Mouse (Mus musculus): ENCODE measurements around the gene Abca12. TPM values are rescaled to one million over a fixed set of nuclear protein-coding genes. Genes with fewer than 3 reads are reported as not detected.

Gene Abca12
- polyA plus RNA-seq, 1 experiment from 2014 or later = 0.09 TPM

DNA sequence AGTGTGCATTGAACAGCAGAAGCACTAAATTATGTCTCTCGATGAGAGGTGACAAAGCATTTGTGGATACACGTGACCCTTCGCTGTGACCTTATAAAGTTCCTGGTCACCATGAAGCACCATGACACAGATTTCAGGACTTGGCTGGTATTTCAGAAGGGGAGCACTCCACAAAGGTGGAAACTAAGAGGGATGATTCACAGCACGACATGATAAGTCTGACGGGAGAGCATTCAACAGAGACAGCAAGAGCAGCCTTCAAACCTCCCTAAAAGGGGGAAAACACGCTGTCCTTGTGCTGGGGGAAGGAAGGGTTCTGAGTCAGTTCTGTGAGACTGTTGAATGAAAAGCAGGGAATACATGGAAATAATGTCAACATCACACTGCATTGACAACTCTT is 218.5 kb downstream of the Abca12 start:
- no peaks in the 10 kb centered on the region for H3K27me3 ChIP-seq (ENCODE audit: control insufficient read depth, insufficient read depth, low read depth, low read length)

DNA sequence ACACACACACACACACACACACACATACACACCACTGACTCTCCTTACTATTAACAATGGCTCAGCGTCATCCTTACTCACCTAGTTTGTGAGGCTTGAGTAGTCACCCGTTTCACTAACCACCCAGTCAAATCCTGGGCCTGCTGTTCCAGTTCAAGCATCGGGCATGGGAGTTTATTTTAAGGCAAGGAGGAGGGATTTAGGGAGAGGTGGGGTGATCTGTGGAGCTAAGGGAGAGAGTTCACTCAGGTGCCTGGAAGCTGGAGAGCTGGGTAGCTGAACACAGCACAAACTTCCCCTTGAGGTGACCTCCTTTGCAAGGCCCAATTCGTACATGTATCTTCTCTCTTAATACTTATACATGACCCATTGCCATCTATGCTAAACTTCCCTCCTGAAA is 219.4 kb downstream of the Abca12 start:
- Histone ChIP-seq H3K27ac (ENCODE audit: low read length) (no peak overlapping the region), H3K4me3 (ENCODE audit: low read depth, low read length) (no peak overlapping the region), H3K27me3 (ENCODE audit: control insufficient read depth, insufficient read depth, low read depth, low read length) (no peaks in the 10 kb centered on the region), H3K4me1 (ENCODE audit: control insufficient read depth, insufficient read depth, low read length) (no peaks in the 10 kb centered on the region), H3K9me3 (replicated peaks; ENCODE audit: control insufficient read depth, low read length, poor library complexity, severe bottlenecking) (no peaks in the 10 kb centered on the region), H3K4me2 (ENCODE audit: low read length) (no peak overlapping the region), H3K36me3 (ENCODE audit: control insufficient read depth, insufficient read depth, low read length) (no peaks in the 10 kb centered on the region), H3K9ac (ENCODE audit: low read depth, low read length) (no peak overlapping the region)
- 80% methylated on average over 4 of the region's 4 CpGs for WGBS
- no peak for ATAC-seq

More for the DNA sequence above, 218.5 kb downstream of the Abca12 start:
- 93% methylated on average over 6 of the region's 6 CpGs for WGBS
- no peaks in the 10 kb centered on the region for H3K9me3 ChIP-seq (replicated peaks; ENCODE audit: control insufficient read depth, low read length, poor library complexity, severe bottlenecking)
- no peak overlapping the region for H3K9ac ChIP-seq (ENCODE audit: low read depth, low read length)
- no peak overlapping the region for H3K4me2 ChIP-seq (ENCODE audit: low read length)
- no peaks in the 10 kb centered on the region for H3K36me3 ChIP-seq (ENCODE audit: control insufficient read depth, insufficient read depth, low read length)
- no peaks in the 10 kb centered on the region for H3K4me1 ChIP-seq (ENCODE audit: control insufficient read depth, insufficient read depth, low read length)
- no peak for ATAC-seq
- no peak overlapping the region for H3K4me3 ChIP-seq (ENCODE audit: low read depth, low read length)
- no peak overlapping the region for H3K27ac ChIP-seq (ENCODE audit: low read length)

DNA sequence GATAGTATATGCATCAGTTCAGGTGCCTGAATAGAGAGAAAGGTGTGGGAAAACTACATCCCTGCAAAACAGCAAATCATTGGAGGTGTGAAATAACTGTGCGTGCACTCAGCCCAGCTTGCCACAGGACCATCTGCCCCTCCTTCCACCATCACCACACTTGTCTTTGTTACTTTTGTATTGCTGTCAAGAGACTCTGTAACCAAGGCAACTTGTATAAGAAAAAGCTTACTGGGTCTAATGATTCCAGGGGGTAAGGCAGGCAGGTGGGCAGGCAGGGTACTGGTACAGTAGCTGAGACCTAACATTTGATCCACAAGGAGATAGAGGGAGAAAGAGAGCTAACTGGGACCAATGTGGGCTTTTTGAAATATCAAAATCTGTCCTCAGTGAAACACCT is 220.8 kb downstream of the Abca12 start:
- no peak for ATAC-seq
- 66% methylated on average over 1 of the region's 1 CpGs for WGBS

More for the DNA sequence above, 220.8 kb downstream of the Abca12 start:
- H3K27ac ChIP-seq (ENCODE audit: low read length) = no peak overlapping the region
- H3K4me3 ChIP-seq (ENCODE audit: low read depth, low read length) = no peak overlapping the region
- no peaks in the 10 kb centered on the region for H3K9me3 ChIP-seq (replicated peaks; ENCODE audit: control insufficient read depth, low read length, poor library complexity, severe bottlenecking)
- H3K4me2 ChIP-seq (ENCODE audit: low read length) = no peak overlapping the region
- no peaks in the 10 kb centered on the region for H3K27me3 ChIP-seq (ENCODE audit: control insufficient read depth, insufficient read depth, low read depth, low read length)
- H3K36me3 ChIP-seq (ENCODE audit: control insufficient read depth, insufficient read depth, low read length) = no peaks in the 10 kb centered on the region
- H3K4me1 ChIP-seq (ENCODE audit: control insufficient read depth, insufficient read depth, low read length) = no peaks in the 10 kb centered on the region
- no peak overlapping the region for H3K9ac ChIP-seq (ENCODE audit: low read depth, low read length)

Other genes with a start within 250 kb of the Abca12 start
- gene Atic, start 142.2 kb upstream of the Abca12 start, polyA plus RNA-seq (2015; fragmentation: Nextera tagmentation; extraction: Ambion mirVana) = 28.5 and 32.9 TPM in 2 replicates
- gene Fn1, start 238.3 kb upstream of the Abca12 start, polyA plus RNA-seq (2015; fragmentation: Nextera tagmentation; extraction: Ambion mirVana) = 26.0 and 28.8 TPM in 2 replicates